Mouse (Mus musculus) layer of hippocampus, adult 2 months (tissue): ENCODE results near the gene Rara. TPM values are rescaled to one million over a fixed set of nuclear protein-coding genes. Genes with fewer than 3 reads are reported as not detected.

Source experiments
- DNase-seq, 2 experiments: peaks; one replicate each; pipeline ENCODE4 v3.0.0; 2022; ENCODE audit warnings: low spot score in 2 of 2
- H3K27ac ChIP-seq: fragments of 200-600 bp; 2 replicates; pipeline ENCODE4 v1.8.1; 2022
- H3K4me3 ChIP-seq: fragments of 200-600 bp; 2 replicates; pipeline ENCODE4 v1.8.1; 2022; ENCODE audit warnings: mild to moderate bottlenecking
- CTCF ChIP-seq: fragments of 200-600 bp; conservative IDR thresholded peaks from 2 replicates; pipeline ENCODE4 v1.8.1; 2022; ENCODE audit warnings: antibody characterized with exemption, mild to moderate bottlenecking, moderate library complexity
- total RNA-seq, 2 experiments: library from RNA; stranded (reverse); gene quantifications; 2 replicates each; pipeline ENCODE4 v1.2.3; 2021

The Rara gene
- total RNA-seq, 2 experiments from 2014 or later: 15.4 to 19.0 TPM

GRCm38 (mm10) chr11:98936606-98937409 lies 9.2 kb downstream of the Rara start:
- Histone ChIP-seq H3K27ac (peak overlapping the region; percentile 24; the same call in 1 of the 2 replicates), H3K4me3 (peak overlapping the region; percentile 63)
- no peak for DNase-seq
- no peak for TF ChIP-seq CTCF

- H3K27ac ChIP-seq: peak overlapping the region; percentile 77
- peak overlapping the region; percentile 63 for H3K4me3 ChIP-seq
- TF ChIP-seq CTCF: no peak
- peak; percentile 64 to 73 for DNase-seq
Observed at GRCm38 (mm10) chr11:98937410-98937913, 9.8 kb downstream of the Rara start.

DNA sequence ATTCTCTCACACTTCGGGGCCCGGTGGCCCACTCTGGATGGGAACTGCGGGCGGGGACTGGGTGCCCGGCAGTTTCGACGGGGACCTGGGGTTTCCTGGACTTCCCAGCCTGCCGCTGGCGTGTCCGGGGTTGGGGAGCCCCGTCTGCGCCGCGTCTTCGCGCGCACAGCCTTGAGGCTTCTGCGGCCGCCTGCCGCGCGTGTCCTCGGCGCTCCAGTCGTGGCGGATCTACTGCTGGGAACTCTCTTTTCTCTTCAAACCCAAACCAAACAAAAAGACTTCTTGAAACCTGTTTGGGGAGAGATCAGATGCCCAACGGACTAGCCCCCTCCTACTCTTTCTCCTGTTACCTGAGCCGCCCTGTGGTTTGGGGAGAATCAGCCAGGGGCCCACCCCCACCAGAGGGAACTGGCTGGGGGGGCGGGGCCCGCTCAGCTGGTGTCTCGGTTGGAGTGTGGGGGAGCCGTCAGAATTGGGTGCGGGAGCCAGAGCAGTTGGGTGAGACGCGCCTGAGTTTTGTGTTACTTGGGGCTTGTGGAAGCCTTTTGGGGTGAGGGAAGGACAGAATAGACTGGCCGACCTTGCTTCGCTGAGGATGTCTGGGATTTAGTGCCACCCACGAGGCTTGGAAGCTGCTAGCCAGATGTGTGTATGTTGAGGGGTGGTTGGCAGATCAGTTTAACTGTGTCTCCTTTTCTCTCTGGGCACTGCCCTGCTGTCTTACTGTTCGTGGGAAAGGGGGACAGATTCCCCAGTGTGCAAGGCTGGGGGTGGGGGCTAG lies 10.5 kb downstream of the Rara start:
- TF ChIP-seq CTCF: no peak
- peak overlapping the region; percentile 63 for H3K4me3 ChIP-seq
- DNase-seq: no peak
- peak overlapping the region; percentile 77 for H3K27ac ChIP-seq

GRCm38 (mm10) chr11:98938701-98939083 lies 11.1 kb downstream of the Rara start:
- H3K4me3 ChIP-seq: peak overlapping the region; percentile 63; the same call in 1 of the 2 replicates
- no peak for TF ChIP-seq CTCF
- no peak for DNase-seq

GRCm38 (mm10) chr11:98939084-98939952 lies 11.7 kb downstream of the Rara start:
- DNase-seq: no peak
- Histone ChIP-seq H3K27ac (peak overlapping the region; percentile 91; the same call in 1 of the 2 replicates), H3K4me3 (peak overlapping the region; percentile 63; the same call in 1 of the 2 replicates)
- no peak for TF ChIP-seq CTCF

More at GRCm38 (mm10) chr11:98938701-98939083, 11.1 kb downstream of the Rara start:
- peak overlapping the region; percentile 18; the same call in 1 of the 2 replicates for H3K27ac ChIP-seq

- peak overlapping the region; percentile 15; the same call in 1 of the 2 replicates for H3K4me3 ChIP-seq
Observed at GRCm38 (mm10) chr11:98939953-98940641, 12.5 kb downstream of the Rara start.

DNA sequence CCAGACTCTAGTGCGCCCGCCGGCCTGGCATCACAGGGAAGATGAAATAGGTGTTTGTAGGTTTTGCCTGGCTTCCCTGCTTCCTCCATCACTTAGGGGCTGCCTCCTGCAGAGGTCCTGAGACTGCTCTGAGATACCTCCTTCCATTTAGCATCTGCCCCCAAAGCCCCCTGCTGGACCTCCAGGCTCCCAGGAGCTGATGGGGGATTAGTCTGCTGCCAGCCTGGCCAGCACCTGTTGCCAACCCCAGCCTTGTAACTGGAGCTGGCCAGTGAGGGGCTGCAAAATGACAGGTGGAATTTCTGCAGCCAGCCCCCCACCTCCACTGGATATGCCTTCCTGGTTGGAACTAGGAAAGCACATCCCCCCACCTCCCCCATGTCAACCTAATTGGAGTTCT lies 13.2 kb downstream of the Rara start:
- Histone ChIP-seq H3K27ac (peak overlapping the region; percentile 91), H3K4me3 (peak overlapping the region; percentile 54; the same call in 1 of the 2 replicates)
- DNase-seq: no peak
- TF ChIP-seq CTCF: no peak

More at GRCm38 (mm10) chr11:98939953-98940641, 12.5 kb downstream of the Rara start:
- no peak for TF ChIP-seq CTCF
- no peak for DNase-seq
- H3K27ac ChIP-seq: peak overlapping the region; percentile 91; the same call in 1 of the 2 replicates

GRCm38 (mm10) chr11:98941341-98941825 lies 13.8 kb downstream of the Rara start:
- peak in 1 of 2 experiments; percentile 76 for DNase-seq
- TF ChIP-seq CTCF: no peak
- H3K4me3 ChIP-seq: peak overlapping the region; percentile 54
- peak overlapping the region; percentile 91 for H3K27ac ChIP-seq

- Histone ChIP-seq H3K4me3 (peak overlapping the region; percentile 54), H3K27ac (peak overlapping the region; percentile 91)
- DNase-seq: no peak
- no peak for TF ChIP-seq CTCF
Observed at GRCm38 (mm10) chr11:98941826-98942550, 14.4 kb downstream of the Rara start.

DNA sequence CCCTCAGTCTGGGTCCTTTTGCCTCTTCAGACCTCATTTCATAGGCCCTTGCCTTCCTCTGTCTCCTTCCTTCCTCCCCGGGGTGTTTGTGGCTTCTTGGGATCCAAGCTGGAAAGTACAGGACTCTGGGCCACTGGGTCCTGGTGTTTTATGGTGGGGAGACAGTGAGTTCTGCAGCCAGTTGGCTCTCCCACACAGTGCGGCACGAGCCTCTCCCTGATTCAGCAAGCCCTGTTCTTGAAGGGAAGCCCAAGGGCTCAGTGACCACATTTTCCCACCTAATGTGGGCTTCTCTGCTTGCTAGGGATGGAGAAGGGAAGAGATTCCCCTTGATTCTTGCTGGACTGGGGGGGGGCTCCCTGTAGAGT lies 14.9 kb downstream of the Rara start:
- DNase-seq: no peak
- no peak for TF ChIP-seq CTCF
- H3K27ac ChIP-seq: peak overlapping the region; percentile 91
- H3K4me3 ChIP-seq: peak overlapping the region; percentile 54

DNA sequence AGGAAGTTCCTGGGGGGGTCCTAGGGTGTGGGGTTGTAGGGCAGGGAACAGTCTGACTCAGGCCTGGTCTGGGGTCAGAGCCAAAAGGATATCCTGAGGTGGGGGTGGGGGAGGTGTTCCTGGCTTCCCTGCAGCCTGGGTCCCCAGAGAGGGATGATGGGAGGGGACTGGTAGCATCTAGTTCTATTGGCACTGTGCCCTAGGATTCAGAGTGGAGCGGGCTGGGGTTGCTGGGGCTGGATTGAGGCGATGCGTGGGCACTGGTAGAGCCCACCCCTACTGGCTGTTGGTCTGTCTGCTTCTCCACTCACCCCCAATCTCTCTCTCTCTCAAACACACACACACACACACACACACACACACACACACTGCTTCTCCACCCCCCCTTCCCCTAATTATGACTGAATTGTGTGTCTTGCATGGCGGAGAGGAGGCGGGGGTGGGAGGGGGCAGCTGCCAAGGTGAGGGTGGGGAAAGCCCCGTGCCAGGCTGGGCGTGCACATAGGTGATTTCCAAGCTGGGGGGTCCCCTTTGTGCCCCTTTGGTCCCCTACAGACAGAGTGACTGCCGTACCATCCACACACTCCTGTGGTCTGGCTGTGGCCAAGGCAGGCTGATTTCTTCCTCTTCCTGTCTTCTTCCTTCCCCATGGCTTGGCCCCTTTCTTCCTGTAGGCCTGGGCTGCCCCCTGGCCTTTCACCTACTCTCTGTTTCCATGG lies 15.5 kb downstream of the Rara start:
- Histone ChIP-seq H3K27ac (peak overlapping the region; percentile 48; the same call in 1 of the 2 replicates), H3K4me3 (no peak overlapping the region)
- no peak for DNase-seq
- TF ChIP-seq CTCF: no peak
